Mouse (Mus musculus) C2C12 (cell line): ENCODE results near the gene Zswim3.

ENCODE experiments used
- CTCF ChIP-seq: IDR thresholded peaks from one replicate; pipeline ENCODE4 v1.5.1; 2011; ENCODE audit not compliant: control insufficient read depth, insufficient read depth, insufficient read length
- FOSL1 ChIP-seq: IDR thresholded peaks from one replicate; pipeline ENCODE4 v1.8.0; 2011; ENCODE audit warnings: mild to moderate bottlenecking, low read length; ENCODE audit not compliant: poor library complexity, insufficient read depth, severe bottlenecking
- MAX ChIP-seq: IDR thresholded peaks from one replicate; pipeline ENCODE4 v1.6.1; 2011; ENCODE audit warnings: mild to moderate bottlenecking, control low read depth
- MYOD1 ChIP-seq: IDR thresholded peaks from one replicate; pipeline ENCODE4 v1.6.1; 2011; ENCODE audit warnings: low read depth; ENCODE audit not compliant: control insufficient read depth, insufficient read length
- MYOG ChIP-seq: IDR thresholded peaks from one replicate; pipeline ENCODE4 v1.6.1; 2011; ENCODE audit not compliant: control insufficient read depth, insufficient read length; ENCODE audit errors: extremely low read depth
- USF1 ChIP-seq: IDR thresholded peaks from one replicate; pipeline ENCODE4 v1.6.1; 2011; ENCODE audit warnings: low read depth, mild to moderate bottlenecking, control low read depth, moderate library complexity

DNA sequence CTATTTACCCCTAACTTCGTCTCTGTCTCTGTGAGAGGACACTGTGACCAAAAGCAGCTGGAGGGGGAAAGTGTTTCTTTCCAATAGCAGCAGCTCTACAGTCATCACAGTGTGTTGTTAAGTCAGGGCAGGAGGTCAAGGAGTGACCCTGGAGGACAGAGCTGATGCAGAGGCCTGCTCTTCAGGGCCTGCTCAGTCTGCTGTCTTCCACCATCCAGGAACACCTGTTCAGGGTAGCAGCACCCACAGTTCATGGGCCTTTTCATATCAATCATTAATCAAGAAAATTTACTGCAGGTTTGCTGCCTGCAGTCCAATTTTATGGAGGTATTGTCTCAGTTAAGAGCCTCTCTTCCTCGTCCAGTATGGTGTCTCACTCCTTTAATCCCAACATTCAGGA, 8.7 kb downstream of the Zswim3 start:
- TF ChIP-seq CTCF (no peak), MAX (no peak), MYOD1 (no peak), FOSL1 (no peak), USF1 (no peak), MYOG (no peak)
